Mouse (Mus musculus) forebrain, embryonic 16.5 days (tissue): ENCODE measurements around the gene Zfp771. TPM values are rescaled to one million over a fixed set of nuclear protein-coding genes. Genes with fewer than 3 reads are reported as not detected.

Source experiments
- ATAC-seq: fragments of 200-750 bp; cut with Nextera tagmentation; 2 replicates; pipeline ENCODE4 v1.8.0; 2017; ENCODE audit warnings: mild to moderate bottlenecking, moderate library complexity
- H3K27ac ChIP-seq: fragments of 300-500 bp; sonication (generic); 2 replicates; pipeline ENCODE4 v1.5.1; 2014; ENCODE audit warnings: low read length, control low read depth
- H3K27me3 ChIP-seq: fragments of 300-500 bp; sonication (generic); replicated peaks from 2 replicates; pipeline ENCODE4 v1.6.1; 2014; ENCODE audit warnings: low read length; ENCODE audit not compliant: control insufficient read depth, insufficient read depth
- H3K36me3 ChIP-seq: fragments of 300-500 bp; sonication (generic); 2 replicates; pipeline ENCODE4 v1.6.1; 2014; ENCODE audit not compliant: control insufficient read depth, insufficient read depth
- H3K4me1 ChIP-seq: fragments of 300-500 bp; sonication (generic); replicated peaks from 2 replicates; pipeline ENCODE4 v1.6.1; 2014; ENCODE audit warnings: low read length; ENCODE audit not compliant: control insufficient read depth, insufficient read depth
- H3K4me2 ChIP-seq: fragments of 300-500 bp; sonication (generic); 2 replicates; pipeline ENCODE4 v1.6.1; 2014; ENCODE audit warnings: mild to moderate bottlenecking, low read length, control low read depth
- H3K4me3 ChIP-seq: fragments of 300-500 bp; sonication (generic); replicated peaks from 2 replicates; pipeline ENCODE4 v1.5.1; 2014; ENCODE audit warnings: mild to moderate bottlenecking, low read length, control low read depth
- H3K9ac ChIP-seq: fragments of 300-500 bp; sonication (generic); replicated peaks from 2 replicates; pipeline ENCODE4 v1.6.1; 2014; ENCODE audit warnings: low read depth, low read length, control low read depth
- H3K9me3 ChIP-seq: fragments of 300-500 bp; sonication (generic); 2 replicates; pipeline ENCODE4 v1.6.1; 2016; ENCODE audit warnings: low read length; ENCODE audit not compliant: control insufficient read depth
- WGBS: fragments of 180-500 bp; shearing (Covaris S2); extraction: QIAGEN DNeasy Blood & Tissue Kit; methylation state at CpG from one replicate; pipeline ENCODE4 v1.1.7; 2014; 5-methylcytosine and 5-hydroxymethylcytosine counted together
- polyA plus RNA-seq: library from polyadenylated mRNA; unstranded; fragments of >200 nt; fragmentation: Nextera tagmentation; extraction: Ambion mirVana; gene quantifications from 2 replicates; pipeline ENCODE4 v1.2.1, GENCODE M21; 2015

The Zfp771 gene
- polyA plus RNA-seq, 1 experiment from 2014 or later, result 66.6 TPM

DNA sequence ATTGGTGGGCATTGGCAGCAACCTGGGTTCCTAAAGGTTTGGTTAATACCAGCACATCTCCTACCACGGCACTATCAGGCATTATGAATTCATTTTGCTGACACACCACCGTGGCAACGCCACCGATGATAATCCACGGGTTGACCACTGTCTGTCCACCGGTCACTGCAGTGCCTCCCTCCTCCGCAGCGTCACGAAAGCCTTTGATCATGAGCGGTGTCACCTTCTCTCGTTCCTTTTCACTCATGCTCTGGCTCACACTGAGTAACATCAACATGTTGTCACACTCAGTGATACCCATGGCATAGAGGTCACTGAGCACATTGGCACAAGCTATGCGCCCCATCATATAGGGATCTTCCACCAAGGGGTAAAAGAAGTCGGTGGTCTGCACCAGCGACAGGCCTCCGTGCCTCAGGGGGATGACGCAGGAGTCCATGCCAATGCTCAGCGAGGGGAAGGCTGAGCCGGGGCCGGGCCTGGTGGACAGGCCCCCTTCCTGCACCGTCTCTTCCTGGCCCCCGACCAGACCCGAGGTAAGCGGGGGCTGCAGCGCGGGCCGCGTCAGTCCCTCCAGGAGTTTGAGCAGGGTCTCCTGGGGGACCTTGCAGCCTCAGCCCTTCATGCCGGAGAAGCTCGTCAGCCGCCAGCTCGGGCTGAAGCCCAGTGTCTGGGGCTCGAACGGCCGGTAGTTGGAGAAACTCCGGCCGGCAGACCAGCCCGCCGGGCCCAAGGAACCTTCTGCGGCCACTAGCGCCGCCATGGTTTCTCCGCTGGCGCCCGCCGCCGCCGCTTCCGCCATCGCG, 29.2 kb downstream of the Zfp771 start:
- Histone ChIP-seq H3K9ac (peak overlapping the region; percentile 90), H3K27ac (peak overlapping the region; percentile 76), H3K36me3 (peaks cover 10% of the 10 kb centered on the region), H3K4me3 (peak overlapping the region; percentile 92), H3K9me3 (peaks cover 4% of the 10 kb centered on the region; the same call in 1 of the 2 replicates), H3K4me2 (peak overlapping the region; percentile 84), H3K4me1 (peaks cover 27% of the 10 kb centered on the region), H3K27me3 (no peaks in the 10 kb centered on the region)
- ATAC-seq, result peak; percentile 53
- 17% methylated on average over 49 of the region's 50 CpGs for WGBS

GRCm38 (mm10) chr7:127273925-127274789, 30.1 kb downstream of the Zfp771 start, which contains the start of gene Sephs2:
Gene Sephs2, minus strand, starts transcription at chr7:127274055.
- Histone ChIP-seq H3K4me2 (peak within 1 kb of the TSS; percentile 84), H3K27ac (peak within 1 kb of the TSS; percentile 76), H3K9ac (peak within 1 kb of the TSS; percentile 90), H3K36me3 (peaks cover 2% of the 10 kb centered on the region; the same call in 1 of the 2 replicates), H3K27me3 (no peaks in the 10 kb centered on the region), H3K9me3 (no peaks in the 10 kb centered on the region), H3K4me3 (peak within 1 kb of the TSS; percentile 92), H3K4me1 (peaks cover 27% of the 10 kb centered on the region)
- 2% methylated on average over 39 of the region's 39 CpGs for WGBS
- ATAC-seq, result peak; percentile 94

DNA sequence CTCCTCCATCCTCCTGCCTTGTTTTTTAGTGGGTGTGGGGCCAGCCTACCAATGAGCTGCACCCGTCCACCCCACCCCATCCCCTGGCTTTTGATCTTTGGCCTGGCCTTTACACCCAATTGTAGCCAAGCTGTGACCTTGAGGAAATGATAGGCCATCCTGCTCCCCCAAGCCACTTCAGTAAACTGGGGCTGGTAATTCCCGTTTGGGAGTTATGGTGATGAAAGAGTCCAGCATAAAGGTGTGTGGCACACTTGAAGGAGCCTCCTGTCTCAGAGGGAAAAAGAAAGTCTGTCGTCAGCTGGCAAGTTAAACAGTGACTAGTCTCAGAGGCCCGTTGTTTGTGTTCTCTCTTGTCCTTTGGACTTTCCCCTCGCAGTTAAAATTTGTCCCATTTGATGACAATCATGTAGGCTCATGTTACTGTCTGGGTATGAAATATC, 32.5 kb downstream of the Zfp771 start:
- 80% methylated on average over 5 of the region's 5 CpGs for WGBS

GRCm38 (mm10) chr7:127278311-127278710, 34.2 kb downstream of the Zfp771 start:
- H3K36me3 ChIP-seq, result no peaks in the 10 kb centered on the region
- 19% methylated on average over 8 of the region's 8 CpGs for WGBS
- no peak overlapping the region for H3K4me2 ChIP-seq
- ATAC-seq, result no peak
- H3K9me3 ChIP-seq, result no peaks in the 10 kb centered on the region
- no peak overlapping the region for H3K9ac ChIP-seq
- H3K4me1 ChIP-seq, result peaks cover 4% of the 10 kb centered on the region
- no peak overlapping the region for H3K4me3 ChIP-seq
- no peak overlapping the region for H3K27ac ChIP-seq
- no peaks in the 10 kb centered on the region for H3K27me3 ChIP-seq

More for the DNA sequence above, 32.5 kb downstream of the Zfp771 start:
- H3K9me3 ChIP-seq, result no peaks in the 10 kb centered on the region
- H3K9ac ChIP-seq, result no peak overlapping the region
- H3K36me3 ChIP-seq, result no peaks in the 10 kb centered on the region
- peaks cover 20% of the 10 kb centered on the region for H3K4me1 ChIP-seq
- H3K27ac ChIP-seq, result no peak overlapping the region
- no peak overlapping the region for H3K4me2 ChIP-seq
- no peak for ATAC-seq
- no peak overlapping the region for H3K4me3 ChIP-seq
- no peaks in the 10 kb centered on the region for H3K27me3 ChIP-seq

GRCm38 (mm10) chr7:127280092-127280491, 36.0 kb downstream of the Zfp771 start:
- WGBS, result 86% methylated on average over 3 of the region's 3 CpGs
- no peak for ATAC-seq

DNA sequence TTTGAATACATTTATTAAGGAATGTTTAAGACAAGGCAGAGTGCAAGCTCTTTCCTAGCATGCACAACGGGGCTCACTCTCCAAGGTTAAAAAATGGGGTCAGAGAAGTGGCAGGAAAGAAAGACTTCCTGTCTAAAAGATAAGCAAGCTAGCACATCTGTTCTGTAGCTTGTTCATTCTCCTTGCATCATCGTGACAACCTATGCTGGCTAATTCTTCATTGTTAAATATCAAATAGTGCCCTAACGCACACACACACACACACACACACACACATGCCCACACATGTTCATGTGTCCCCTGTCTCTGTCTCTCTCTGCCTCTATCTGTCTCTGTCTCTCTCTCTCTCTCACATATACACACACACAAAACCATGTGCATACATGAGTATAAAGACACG, 37.0 kb downstream of the Zfp771 start:
- H3K4me2 ChIP-seq, result no peak overlapping the region
- H3K27ac ChIP-seq, result no peak overlapping the region
- H3K9ac ChIP-seq, result no peak overlapping the region
- H3K9me3 ChIP-seq, result no peaks in the 10 kb centered on the region
- no peaks in the 10 kb centered on the region for H3K27me3 ChIP-seq
- H3K36me3 ChIP-seq, result no peaks in the 10 kb centered on the region
- ATAC-seq, result no peak
- no peaks in the 10 kb centered on the region for H3K4me1 ChIP-seq
- H3K4me3 ChIP-seq, result no peak overlapping the region
- 79% methylated on average over 4 of the region's 4 CpGs for WGBS

More at GRCm38 (mm10) chr7:127280092-127280491, 36.0 kb downstream of the Zfp771 start:
- H3K27me3 ChIP-seq, result no peaks in the 10 kb centered on the region
- no peaks in the 10 kb centered on the region for H3K36me3 ChIP-seq
- H3K4me2 ChIP-seq, result no peak overlapping the region
- no peaks in the 10 kb centered on the region for H3K9me3 ChIP-seq
- H3K27ac ChIP-seq, result no peak overlapping the region
- H3K4me3 ChIP-seq, result no peak overlapping the region
- no peak overlapping the region for H3K9ac ChIP-seq
- H3K4me1 ChIP-seq, result no peaks in the 10 kb centered on the region

GRCm38 (mm10) chr7:127282190-127282589, 38.1 kb downstream of the Zfp771 start:
- Histone ChIP-seq H3K9me3 (no peaks in the 10 kb centered on the region), H3K27me3 (no peaks in the 10 kb centered on the region), H3K27ac (no peak overlapping the region), H3K4me1 (no peaks in the 10 kb centered on the region), H3K4me3 (no peak overlapping the region), H3K36me3 (no peaks in the 10 kb centered on the region), H3K4me2 (no peak overlapping the region), H3K9ac (no peak overlapping the region)
- ATAC-seq, result no peak
- 93% methylated on average over 2 of the region's 2 CpGs for WGBS

DNA sequence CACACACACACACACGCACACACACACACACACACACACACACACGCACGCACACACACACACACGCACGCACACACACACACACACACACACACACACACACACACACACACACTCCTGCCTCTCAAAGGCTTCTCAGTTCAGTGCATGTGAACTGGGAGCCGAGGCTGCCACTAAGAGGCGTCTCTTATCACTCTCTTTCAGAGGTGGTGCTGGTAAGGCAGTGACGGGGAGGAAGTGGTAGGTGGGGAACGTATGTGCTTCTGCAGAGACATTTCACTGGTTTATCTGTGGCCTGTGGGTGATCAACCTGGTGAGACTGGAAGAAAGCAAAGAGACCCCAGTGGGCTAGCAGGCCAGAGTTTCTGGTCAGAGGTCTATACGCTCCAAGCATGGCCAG, 41.1 kb downstream of the Zfp771 start:
- Histone ChIP-seq H3K4me1 (no peaks in the 10 kb centered on the region), H3K36me3 (no peaks in the 10 kb centered on the region), H3K27me3 (no peaks in the 10 kb centered on the region), H3K4me3 (no peak overlapping the region), H3K9me3 (peaks cover 10% of the 10 kb centered on the region), H3K27ac (no peak overlapping the region), H3K4me2 (no peak overlapping the region), H3K9ac (no peak overlapping the region)
- ATAC-seq, result no peak
- WGBS, result 69% methylated on average over 10 of the region's 10 CpGs

GRCm38 (mm10) chr7:127287940-127288339, 43.9 kb downstream of the Zfp771 start:
- 65% methylated on average over 1 of the region's 1 CpGs for WGBS
- no peaks in the 10 kb centered on the region for H3K4me1 ChIP-seq
- no peak for ATAC-seq

More at GRCm38 (mm10) chr7:127287940-127288339, 43.9 kb downstream of the Zfp771 start:
- Histone ChIP-seq H3K4me2 (no peak overlapping the region), H3K9me3 (peaks cover 10% of the 10 kb centered on the region), H3K9ac (no peak overlapping the region), H3K27me3 (no peaks in the 10 kb centered on the region), H3K4me3 (no peak overlapping the region), H3K27ac (no peak overlapping the region), H3K36me3 (no peaks in the 10 kb centered on the region)
